Mouse (Mus musculus): ENCODE measurements around the gene Col28a1. TPM values are rescaled to one million over a fixed set of nuclear protein-coding genes. Genes with fewer than 3 reads are reported as not detected.

The Col28a1 gene
- polyA plus RNA-seq, 1 experiment = 0.12 TPM

DNA sequence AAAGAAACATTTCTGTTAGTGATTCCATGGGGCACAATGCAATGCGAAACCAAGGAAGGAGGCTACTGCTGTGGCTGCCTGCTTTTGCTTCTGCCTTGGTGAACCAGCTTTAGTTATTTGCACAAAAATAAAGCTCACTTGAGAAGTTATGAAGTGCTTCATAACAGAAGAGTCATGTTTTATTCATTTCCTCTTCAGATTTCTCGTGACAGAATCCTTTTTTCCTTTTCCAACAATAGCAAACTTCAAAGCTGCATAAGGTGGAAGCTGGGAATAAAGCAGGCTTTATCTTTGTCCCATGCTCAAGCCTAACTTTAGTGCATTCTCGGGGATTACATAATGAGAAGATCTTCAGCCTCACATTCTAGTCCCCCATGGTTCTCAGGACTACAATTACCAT is 65.9 kb downstream of the Col28a1 start:
- DNase-seq (ENCODE audit: low read depth in 1 of 2, low spot score in 2 of 2) = no peak
- H3K36me3 ChIP-seq (ENCODE audit: control insufficient read depth, insufficient read depth, low read length) = no peaks in the 10 kb centered on the region
- H3K27ac ChIP-seq (ENCODE audit: insufficient read depth, low read length) = no peak overlapping the region
- 72% methylated on average over 3 of the region's 3 CpGs for WGBS
- TF ChIP-seq CTCF (IDR thresholded peaks at IDR 0.05; ENCODE audit: extremely low read depth, insufficient read depth, insufficient read length, insufficient replicate concordance) = no peak
- TF ChIP-seq POLR2A (IDR thresholded peaks at IDR 0.05; ENCODE audit: low read depth, low read length) = no peak
- H3K4me1 ChIP-seq (ENCODE audit: control insufficient read depth, insufficient read depth, insufficient read length) = no peaks in the 10 kb centered on the region
- no peaks in the 10 kb centered on the region for H3K27me3 ChIP-seq (ENCODE audit: control insufficient read depth, insufficient read depth, low read length)
- no peak overlapping the region for H3K4me3 ChIP-seq (ENCODE audit: extremely low read depth, insufficient read depth, insufficient read length)

DNA sequence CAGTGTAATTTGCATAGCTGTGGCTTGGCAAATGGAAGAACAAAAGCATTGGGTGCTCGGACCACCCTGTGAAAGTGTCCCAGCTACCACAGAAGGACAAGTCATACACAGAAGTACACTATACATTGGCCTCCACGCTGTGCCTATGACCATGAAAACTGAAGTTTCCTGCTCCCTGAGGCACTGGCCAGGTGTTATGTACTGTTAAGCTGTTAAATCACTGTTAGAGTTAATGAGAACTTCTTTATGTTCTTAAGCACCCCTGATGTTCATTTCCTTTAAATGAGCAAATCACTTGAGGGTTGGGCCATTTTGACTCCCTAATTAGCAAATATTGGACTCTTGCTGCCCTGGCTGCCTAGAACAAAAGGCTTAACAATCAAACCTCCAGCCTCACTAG is 73.3 kb downstream of the Col28a1 start:
- no peak overlapping the region for H3K4me3 ChIP-seq (ENCODE audit: extremely low read depth, insufficient read depth, insufficient read length)
- TF ChIP-seq CTCF (IDR thresholded peaks at IDR 0.05; ENCODE audit: extremely low read depth, insufficient read depth, insufficient read length, insufficient replicate concordance) (no peak), POLR2A (IDR thresholded peaks at IDR 0.05; ENCODE audit: low read depth, low read length) (no peak)
- H3K27me3 ChIP-seq (ENCODE audit: control insufficient read depth, insufficient read depth, low read length) = no peaks in the 10 kb centered on the region
- no peaks in the 10 kb centered on the region for H3K36me3 ChIP-seq (ENCODE audit: control insufficient read depth, insufficient read depth, low read length)
- no peaks in the 10 kb centered on the region for H3K4me1 ChIP-seq (ENCODE audit: control insufficient read depth, insufficient read depth, insufficient read length)
- WGBS = 75% methylated on average over 2 of the region's 2 CpGs
- DNase-seq (ENCODE audit: low read depth in 1 of 2, low spot score in 2 of 2) = no peak
- no peak overlapping the region for H3K27ac ChIP-seq (ENCODE audit: insufficient read depth, low read length)

DNA sequence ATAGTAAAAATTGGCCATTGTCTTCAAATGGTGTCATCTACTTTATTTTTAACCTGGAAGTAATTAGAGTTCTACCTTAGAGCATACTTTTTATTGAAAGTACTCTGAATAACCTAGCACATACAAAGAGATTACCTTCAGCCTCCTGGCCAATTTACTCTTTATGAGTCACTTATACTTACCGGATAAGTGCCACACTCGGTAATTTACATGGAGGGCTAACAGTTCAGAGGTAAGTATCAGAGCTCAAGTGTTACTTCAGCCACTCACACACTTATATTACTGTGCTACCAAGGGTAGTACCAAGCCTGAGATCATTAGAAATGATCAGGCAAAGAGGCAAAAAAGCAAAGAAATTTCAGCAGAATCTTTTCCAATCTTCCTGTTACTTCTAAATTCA is 73.8 kb downstream of the Col28a1 start:
- WGBS = 91% methylated on average over 2 of the region's 2 CpGs
- no peaks in the 10 kb centered on the region for H3K4me1 ChIP-seq (ENCODE audit: control insufficient read depth, insufficient read depth, insufficient read length)
- no peak for DNase-seq (ENCODE audit: low read depth in 1 of 2, low spot score in 2 of 2)
- no peak for TF ChIP-seq POLR2A (IDR thresholded peaks at IDR 0.05; ENCODE audit: low read depth, low read length)
- TF ChIP-seq CTCF (IDR thresholded peaks at IDR 0.05; ENCODE audit: extremely low read depth, insufficient read depth, insufficient read length, insufficient replicate concordance) = no peak
- no peak overlapping the region for H3K27ac ChIP-seq (ENCODE audit: insufficient read depth, low read length)
- no peaks in the 10 kb centered on the region for H3K36me3 ChIP-seq (ENCODE audit: control insufficient read depth, insufficient read depth, low read length)
- H3K27me3 ChIP-seq (ENCODE audit: control insufficient read depth, insufficient read depth, low read length) = no peaks in the 10 kb centered on the region
- no peak overlapping the region for H3K4me3 ChIP-seq (ENCODE audit: extremely low read depth, insufficient read depth, insufficient read length)

DNA sequence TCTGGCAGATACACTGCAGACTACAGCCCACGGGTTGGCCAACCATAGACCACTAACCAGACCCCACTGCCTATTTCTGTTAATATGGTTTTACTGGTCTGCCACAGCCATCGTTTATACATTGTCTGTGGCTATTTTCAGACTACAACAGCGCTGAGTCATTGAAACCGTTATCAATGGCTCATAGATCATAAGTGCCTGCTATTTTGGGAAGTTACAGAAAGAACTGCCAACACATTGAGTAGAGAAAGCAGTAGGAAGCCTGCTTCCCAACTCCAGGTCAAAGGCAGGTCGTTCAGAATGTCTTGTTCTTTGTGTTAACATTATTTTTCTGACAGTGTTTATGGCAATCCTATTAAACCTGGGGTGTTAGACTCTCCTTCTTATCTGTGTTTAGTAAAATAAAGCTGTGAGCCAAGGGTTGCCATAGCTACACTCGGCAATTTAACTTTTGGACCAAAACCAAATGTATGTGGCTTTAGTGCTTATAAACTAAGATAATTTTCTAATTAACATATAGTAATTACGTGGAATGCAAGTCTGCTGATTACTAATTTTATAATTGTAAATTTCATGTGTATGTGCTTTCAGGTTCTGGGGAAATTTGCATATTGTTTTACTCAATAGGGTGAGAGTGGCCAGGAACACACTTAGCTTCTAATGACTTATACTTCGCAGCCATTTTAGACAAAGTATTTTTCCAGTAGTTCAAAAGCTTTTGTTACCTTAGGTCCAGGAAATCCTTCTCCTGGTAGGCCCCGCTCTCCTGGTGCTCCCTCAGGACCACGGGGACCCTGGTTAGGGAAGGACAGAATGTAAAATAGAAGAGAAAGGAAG is 86.3 kb downstream of the Col28a1 start:
- no peak for TF ChIP-seq POLR2A (IDR thresholded peaks at IDR 0.05; ENCODE audit: low read depth, low read length)
- no peak for TF ChIP-seq CTCF (IDR thresholded peaks at IDR 0.05; ENCODE audit: extremely low read depth, insufficient read depth, insufficient read length, insufficient replicate concordance)
- Histone ChIP-seq H3K27me3 (ENCODE audit: control insufficient read depth, insufficient read depth, low read length) (no peaks in the 10 kb centered on the region), H3K27ac (ENCODE audit: insufficient read depth, low read length) (no peak overlapping the region), H3K36me3 (ENCODE audit: control insufficient read depth, insufficient read depth, low read length) (no peaks in the 10 kb centered on the region), H3K4me1 (ENCODE audit: control insufficient read depth, insufficient read depth, insufficient read length) (no peaks in the 10 kb centered on the region), H3K4me3 (ENCODE audit: extremely low read depth, insufficient read depth, insufficient read length) (no peak overlapping the region)
- DNase-seq (ENCODE audit: low read depth in 1 of 2, low spot score in 2 of 2) = no peak
- 42% methylated on average over 10 of the region's 10 CpGs for WGBS

DNA sequence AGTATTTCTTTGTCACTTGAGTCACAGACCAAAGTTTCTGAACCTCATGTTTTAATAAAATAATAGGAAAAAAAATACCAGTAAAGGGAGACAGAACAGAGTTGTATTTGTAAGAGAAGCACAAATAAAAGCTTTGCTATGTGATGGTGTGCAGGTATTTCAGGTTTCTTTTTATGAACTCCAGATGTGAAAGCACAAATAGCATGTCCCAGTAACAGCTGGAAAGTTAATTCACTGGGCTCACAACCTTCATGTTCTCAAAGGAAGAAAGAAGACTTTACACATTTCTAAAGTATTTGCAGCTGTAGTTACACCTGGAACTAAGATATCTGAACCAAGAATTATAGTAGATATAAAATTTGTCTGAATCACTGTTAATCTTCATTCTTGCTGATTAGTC is 91.2 kb downstream of the Col28a1 start:
- H3K36me3 ChIP-seq (ENCODE audit: control insufficient read depth, insufficient read depth, low read length) = no peaks in the 10 kb centered on the region
- TF ChIP-seq CTCF (IDR thresholded peaks at IDR 0.05; ENCODE audit: extremely low read depth, insufficient read depth, insufficient read length, insufficient replicate concordance) = no peak
- TF ChIP-seq POLR2A (IDR thresholded peaks at IDR 0.05; ENCODE audit: low read depth, low read length) = no peak

DNA sequence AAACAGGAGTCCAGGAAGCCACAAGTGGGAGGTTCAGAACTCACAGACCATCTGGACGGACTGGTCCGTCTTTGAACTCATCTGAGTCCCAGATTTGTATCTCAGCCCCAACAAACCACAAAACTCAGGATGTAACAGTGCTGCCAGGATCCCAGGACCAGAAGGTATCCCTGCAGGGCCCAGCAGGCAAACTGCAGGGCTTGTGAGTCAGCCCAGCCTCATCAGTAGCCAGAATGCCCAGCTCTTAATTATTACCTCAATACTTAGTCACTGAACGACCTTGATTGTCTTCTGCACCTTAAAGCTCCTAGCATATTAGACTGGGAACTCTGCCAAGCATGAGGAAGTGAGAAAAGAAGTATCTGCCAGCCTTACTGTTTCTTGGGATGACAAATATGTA is 96.6 kb downstream of the Col28a1 start:
- Histone ChIP-seq H3K27ac (ENCODE audit: insufficient read depth, low read length) (no peak overlapping the region), H3K4me3 (ENCODE audit: extremely low read depth, insufficient read depth, insufficient read length) (no peak overlapping the region), H3K4me1 (ENCODE audit: control insufficient read depth, insufficient read depth, insufficient read length) (no peaks in the 10 kb centered on the region), H3K36me3 (ENCODE audit: control insufficient read depth, insufficient read depth, low read length) (no peaks in the 10 kb centered on the region), H3K27me3 (ENCODE audit: control insufficient read depth, insufficient read depth, low read length) (no peaks in the 10 kb centered on the region)
- TF ChIP-seq CTCF (IDR thresholded peaks at IDR 0.05; ENCODE audit: extremely low read depth, insufficient read depth, insufficient read length, insufficient replicate concordance) (no peak), POLR2A (IDR thresholded peaks at IDR 0.05; ENCODE audit: low read depth, low read length) (no peak)
- DNase-seq (ENCODE audit: low read depth in 1 of 2, low spot score in 2 of 2) = no peak
- WGBS = 35% methylated on average over 3 of the region's 3 CpGs

More for the DNA sequence above, 91.2 kb downstream of the Col28a1 start:
- DNase-seq (ENCODE audit: low read depth in 1 of 2, low spot score in 2 of 2) = no peak
- Histone ChIP-seq H3K27me3 (ENCODE audit: control insufficient read depth, insufficient read depth, low read length) (no peaks in the 10 kb centered on the region), H3K4me3 (ENCODE audit: extremely low read depth, insufficient read depth, insufficient read length) (no peak overlapping the region), H3K4me1 (ENCODE audit: control insufficient read depth, insufficient read depth, insufficient read length) (no peaks in the 10 kb centered on the region), H3K27ac (ENCODE audit: insufficient read depth, low read length) (no peak overlapping the region)
